Mouse (Mus musculus) thymus, postnatal 4 days (tissue): ENCODE results near the gene Fgf18.

ENCODE experiments used
- DNase-seq: peaks from one replicate; pipeline ENCODE4 v3.0.0; 2021

Fgf18 gene

GRCm38 (mm10) chr11:33110111-33110510 lies 37.1 kb downstream of the Fgf18 start:
- no peak for DNase-seq

DNA sequence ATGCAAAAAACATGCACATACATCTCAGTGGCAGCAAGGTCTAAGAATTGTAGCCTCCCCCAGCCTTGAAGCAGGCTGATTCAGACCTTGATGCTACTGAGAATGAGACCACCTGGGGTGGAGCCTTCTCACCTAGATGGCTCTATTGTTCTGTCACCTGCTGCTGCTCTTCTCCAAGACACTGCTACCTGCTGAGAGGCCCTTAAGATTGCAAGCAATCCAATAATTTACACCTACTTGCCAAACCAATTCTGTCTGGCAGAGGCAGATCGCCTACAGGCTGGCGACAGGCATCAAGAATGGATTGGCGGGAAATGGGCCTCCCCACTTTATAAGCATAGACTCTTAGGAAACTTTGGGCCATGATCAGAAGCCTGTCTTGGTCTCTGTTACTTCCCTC lies 39.7 kb downstream of the Fgf18 start:
- DNase-seq = no peak

- DNase-seq = no peak
These were observed 42.3 kb downstream of the Fgf18 start for GRCm38 (mm10) chr11:33104911-33105316.

DNA sequence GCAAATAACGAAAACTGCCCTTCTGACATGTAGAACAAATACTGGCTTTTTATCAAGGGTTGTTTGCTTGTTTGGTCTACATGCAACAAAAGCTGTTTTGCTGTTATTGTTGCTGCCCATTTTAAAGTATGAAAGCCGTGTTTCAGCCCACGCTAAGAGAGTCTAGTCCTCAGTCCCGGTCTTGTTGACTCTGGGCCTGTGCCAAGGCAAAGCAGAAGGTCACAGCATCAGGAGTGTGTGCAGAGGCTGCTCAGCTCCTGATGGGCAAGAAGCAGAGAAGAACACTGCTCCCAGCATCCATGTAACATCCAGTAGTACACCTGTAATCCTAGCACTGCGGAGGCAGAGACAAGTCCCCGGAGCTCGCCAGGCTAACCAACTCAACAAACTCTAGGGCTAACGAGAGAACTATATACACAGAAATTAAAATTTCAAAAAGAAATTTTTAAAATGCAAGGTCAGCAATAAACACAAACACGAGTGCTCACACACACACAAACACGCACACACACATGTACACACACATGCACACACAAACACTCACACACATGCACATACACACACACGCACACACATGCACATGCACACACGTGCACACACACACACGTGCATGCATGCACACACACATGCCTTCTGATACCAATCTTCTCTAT lies 43.8 kb downstream of the Fgf18 start:
- DNase-seq = no peak

- DNase-seq = no peak
These were observed 47.1 kb downstream of the Fgf18 start for GRCm38 (mm10) chr11:33100027-33100507.

DNA sequence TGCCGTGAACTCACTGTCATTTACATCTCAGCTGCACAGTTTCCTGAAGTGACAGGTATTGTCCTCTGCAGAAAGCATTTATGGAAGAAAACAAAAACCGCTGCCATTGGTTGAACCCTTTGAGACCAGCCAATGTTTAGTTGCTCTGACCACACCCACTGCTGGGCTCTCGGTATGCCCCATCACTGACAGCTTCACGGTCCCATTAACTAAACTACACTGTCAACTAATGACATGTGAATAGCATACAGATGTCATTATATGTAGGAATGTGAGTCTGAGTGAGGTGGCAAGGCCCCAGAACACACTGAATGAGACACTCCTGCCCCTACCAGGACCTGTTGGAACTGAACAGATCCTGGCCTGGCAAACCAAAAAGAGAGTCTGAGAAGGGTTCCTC lies 47.8 kb downstream of the Fgf18 start:
- no peak for DNase-seq

DNA sequence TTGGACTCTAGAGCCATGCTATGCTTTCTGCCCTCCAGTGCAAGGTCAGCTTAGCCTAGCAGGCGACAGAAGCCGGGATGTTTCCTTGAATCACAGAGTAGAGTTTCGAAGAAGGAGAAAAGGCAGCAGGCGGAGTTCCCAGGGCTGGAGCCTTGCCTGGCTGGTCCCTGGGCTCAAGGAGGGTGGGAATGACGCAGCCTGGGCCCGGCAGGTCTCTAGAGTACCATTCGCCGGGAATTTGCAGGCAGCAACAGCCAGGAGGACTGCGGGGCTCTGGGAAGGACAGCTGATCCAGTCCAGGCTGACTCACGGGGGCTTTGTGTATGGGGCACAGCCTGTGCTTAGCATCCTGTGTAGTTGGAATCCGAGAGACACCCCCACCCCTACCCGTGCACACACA lies 48.8 kb downstream of the Fgf18 start:
- no peak for DNase-seq

DNA sequence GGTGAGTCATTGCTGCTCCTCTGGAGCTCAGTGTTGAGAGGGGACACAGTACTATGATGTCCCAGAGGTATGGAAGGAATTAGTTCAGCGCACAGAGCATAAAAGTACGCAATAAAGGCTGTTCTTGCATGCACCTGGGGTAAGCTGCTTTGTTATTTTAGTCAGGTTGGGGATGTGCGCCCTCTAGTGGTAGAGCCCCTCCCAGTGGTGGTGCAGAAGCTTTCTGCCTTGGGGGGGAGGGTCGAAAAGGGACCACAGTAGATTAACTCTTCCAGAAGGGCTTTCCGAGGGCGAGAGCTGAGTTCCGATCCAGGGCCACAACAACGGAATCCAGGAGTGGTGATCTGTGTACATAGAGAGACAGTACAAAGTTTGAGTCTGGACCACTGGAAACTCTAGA lies 49.3 kb downstream of the Fgf18 start:
- DNase-seq = peak; percentile 81

DNA sequence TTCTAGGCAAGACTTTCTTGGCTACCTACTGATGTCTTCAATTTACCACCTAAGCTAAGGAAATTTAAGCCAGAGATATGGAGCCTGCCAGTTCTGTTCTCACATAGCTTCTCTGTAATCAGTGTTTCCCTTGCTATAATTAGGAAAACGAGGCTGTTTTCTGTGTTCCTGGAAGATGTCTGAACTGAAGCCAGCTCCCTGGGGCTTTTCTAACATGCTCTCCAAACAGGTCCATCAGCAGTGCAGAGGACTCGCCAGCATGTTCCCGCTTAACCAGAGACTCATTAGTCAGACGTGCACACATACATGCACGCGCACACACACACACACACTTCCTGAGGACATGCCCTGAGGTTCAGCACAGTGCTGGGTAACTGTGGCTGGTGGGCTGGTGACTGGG lies 57.3 kb downstream of the Fgf18 start:
- DNase-seq = no peak

DNA sequence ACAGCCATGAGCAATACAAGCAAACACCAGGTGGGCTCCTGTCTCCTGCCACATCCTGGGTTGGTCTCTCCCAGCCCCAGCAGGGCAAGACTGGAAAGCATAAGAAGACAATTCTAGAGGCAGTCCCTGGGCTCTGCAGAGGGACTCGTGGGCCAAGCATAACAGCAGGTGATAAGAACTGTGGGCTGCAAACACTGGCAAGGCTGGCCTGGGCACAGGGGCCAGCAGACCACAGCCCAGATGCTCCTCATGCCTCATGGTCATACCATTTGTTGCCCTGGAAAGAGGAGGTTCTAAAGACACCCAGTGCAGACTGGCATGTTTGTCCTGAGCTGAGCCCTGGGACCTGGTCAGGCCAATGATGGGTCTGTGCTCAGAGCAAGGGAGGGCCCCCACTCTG lies 59.0 kb downstream of the Fgf18 start:
- DNase-seq = no peak

DNA sequence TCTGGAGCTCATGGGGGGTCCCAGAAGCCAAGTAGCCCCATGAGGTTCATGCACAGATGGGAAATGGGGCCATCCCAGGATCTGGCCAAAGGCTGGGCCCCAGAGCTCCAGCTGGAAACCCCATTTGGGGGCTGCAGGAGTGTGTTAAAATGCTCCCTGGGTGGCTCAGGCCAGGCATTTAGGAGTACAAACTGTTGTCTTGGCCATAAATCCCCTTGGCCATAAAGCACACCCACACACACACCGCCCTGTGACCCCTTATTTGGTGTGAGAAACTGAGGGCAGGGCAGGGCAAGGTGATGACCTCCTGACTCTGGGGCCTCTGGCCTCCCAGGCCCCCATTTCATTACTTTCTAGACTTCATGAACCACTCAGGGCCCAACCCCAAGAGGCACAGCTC lies 61.2 kb downstream of the Fgf18 start:
- no peak for DNase-seq

DNA sequence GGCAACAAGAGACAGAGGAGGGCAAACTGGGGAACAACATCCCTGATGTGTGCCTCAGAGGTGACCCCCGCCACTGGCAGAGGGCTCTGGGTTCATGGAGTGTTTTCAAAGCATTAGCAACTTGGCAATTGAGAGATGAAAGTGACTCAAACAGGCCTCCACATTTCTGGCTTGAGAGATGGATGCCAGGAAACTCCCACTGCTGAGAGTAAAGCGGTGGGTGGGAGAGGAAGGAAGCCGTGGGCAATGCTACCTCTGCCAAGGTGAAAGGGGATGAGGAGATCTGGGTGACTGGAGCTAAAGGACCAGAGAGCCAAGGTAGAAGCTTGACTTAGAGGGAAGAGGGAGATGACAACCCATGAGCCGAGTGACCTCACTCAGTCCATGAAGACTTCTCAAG lies 61.7 kb downstream of the Fgf18 start:
- no peak for DNase-seq

- no peak for DNase-seq
These were observed 62.1 kb downstream of the Fgf18 start for GRCm38 (mm10) chr11:33085054-33085453.

DNA sequence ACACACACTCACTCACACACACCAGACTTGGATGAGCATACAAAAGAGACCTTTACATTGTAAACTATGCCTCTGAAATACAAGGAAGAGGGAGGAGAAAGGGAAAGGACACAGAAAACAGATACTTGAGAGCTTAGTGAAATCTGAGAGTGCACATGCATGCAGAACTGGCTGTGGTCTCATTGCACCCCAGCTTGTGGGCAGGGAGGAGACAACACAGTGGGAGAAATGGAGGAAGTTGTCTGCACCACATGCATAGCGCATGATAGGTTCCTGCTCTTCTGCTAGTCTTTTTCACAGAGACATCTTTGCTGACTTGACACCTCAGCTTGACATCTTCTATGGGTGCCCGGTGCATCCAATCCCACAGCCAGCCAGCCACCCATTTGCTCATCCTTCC lies 63.2 kb downstream of the Fgf18 start:
- DNase-seq = no peak

GRCm38 (mm10) chr11:33081175-33081574 lies 66.0 kb downstream of the Fgf18 start:
- DNase-seq = no peak

- DNase-seq = no peak
These were observed 67.0 kb downstream of the Fgf18 start for GRCm38 (mm10) chr11:33080046-33080808.

DNA sequence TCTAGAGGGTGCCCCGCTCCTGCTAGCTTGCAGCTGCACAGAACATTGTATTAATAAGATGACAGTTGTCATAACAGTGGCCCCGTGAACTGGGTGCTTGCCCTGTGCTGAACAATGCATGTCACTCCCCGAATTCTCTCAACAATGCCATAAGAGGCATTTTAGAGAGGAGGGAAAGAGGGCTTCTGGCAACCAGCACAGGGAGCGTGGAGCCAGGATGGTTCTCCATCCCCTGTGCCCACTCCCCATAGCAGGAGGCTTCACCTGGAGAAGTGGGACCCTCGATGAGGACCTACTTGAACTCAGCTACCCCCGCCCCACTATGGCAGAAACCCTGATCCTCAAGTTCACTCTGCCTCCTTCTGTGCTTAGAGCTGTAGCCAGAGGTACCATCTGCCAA lies 67.8 kb downstream of the Fgf18 start:
- DNase-seq = no peak

GRCm38 (mm10) chr11:33078036-33078435 lies 69.2 kb downstream of the Fgf18 start:
- DNase-seq = no peak

- DNase-seq = peak; percentile 38
These were observed 71.9 kb downstream of the Fgf18 start for GRCm38 (mm10) chr11:33075293-33075692.

DNA sequence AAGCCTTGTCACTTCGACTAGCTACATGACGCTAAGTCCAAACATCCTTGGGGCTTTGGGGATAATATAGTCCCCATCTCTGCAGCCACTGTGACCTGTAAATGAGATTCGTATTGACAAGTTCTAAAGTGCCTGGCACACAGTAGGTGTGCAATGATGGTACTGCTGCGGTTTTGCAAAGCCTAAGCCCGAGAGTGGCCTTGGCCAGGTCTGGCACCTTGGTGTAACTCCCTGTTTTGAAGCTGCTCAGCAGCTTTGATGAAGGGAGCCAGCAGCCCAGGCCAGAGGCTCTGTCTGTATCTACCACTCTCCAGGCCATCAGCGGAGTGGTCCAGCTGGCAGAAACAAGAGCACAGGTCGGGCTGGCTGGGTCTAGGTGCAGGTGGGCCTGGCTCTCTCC lies 72.7 kb downstream of the Fgf18 start:
- DNase-seq = no peak

DNA sequence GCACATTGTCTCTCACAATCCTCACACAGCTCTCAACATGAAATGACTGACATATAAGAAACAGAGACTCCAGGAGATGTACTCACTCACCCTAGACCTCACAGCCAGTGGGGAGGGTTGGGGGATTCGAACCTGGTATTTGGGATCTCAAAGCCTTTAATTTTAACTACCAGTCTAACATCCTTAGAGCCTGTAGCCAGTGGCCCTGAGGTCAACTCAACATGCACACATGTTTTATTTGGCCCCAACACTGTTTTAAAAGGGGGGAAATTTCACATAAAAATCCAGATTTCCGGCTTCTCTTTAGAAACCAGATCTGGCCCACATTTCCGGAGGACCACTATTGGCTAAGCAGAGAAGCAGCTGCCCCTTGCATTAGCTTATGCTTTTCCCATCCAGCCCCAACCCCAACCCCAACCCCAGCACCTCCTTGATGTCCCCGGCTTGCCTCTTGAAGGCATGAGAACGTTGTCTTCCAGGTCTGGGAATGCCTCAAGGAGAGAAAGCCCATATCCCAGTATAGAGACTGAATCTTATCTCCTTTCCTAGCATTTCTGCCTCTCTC lies 75.8 kb downstream of the Fgf18 start:
- no peak for DNase-seq

DNA sequence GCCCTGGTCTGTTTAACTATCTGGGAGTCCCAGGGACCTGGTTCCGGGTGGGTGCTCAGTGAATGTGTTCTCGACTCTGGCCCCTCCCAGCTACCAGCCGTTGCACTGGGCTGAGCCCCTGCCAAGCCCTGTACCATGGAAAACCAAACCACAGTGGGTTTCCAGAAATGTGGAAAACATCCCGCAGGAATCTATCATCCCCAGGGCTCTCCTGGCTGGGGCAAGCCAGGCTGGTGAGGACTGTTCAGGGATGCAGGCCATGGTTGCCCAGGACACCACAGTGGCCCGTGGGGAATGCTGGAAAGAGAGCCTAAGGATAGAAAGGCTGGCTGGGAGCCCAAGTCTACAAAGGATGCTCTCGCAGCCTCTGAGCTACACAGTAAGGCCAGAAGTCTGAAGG lies 76.7 kb downstream of the Fgf18 start:
- no peak for DNase-seq
